Mouse (Mus musculus) heart, embryonic 15.5 days (tissue): Measurements from ENCODE around the gene Zfp120. TPM values are rescaled to one million over a fixed set of nuclear protein-coding genes. Genes with fewer than 3 reads are reported as not detected.
"Not testable (repeated sequence)": the region's sequence is repeated elsewhere in the genome, so short reads cannot be mapped to it uniquely, and the experiment has no call there.

Experiments used
- ATAC-seq: fragments of 200-750 bp; cut with Nextera tagmentation; replicated peaks from 2 replicates; pipeline ENCODE4 v1.8.0; 2017; ENCODE audit warnings: low read depth, moderate TSS enrichment; ENCODE audit not compliant: insufficient number of reproducible peaks, insufficient read depth, low FRiP score
- H3K27ac ChIP-seq: fragments of 300-500 bp; sonication (generic); 2 replicates; pipeline ENCODE4 v1.5.1; 2015; ENCODE audit warnings: mild to moderate bottlenecking, inconsistent platforms
- H3K27me3 ChIP-seq: fragments of 300-500 bp; sonication (generic); 2 replicates; pipeline ENCODE4 v1.6.1; 2015; ENCODE audit warnings: inconsistent platforms
- H3K36me3 ChIP-seq: fragments of 300-500 bp; sonication (generic); 2 replicates; pipeline ENCODE4 v1.6.1; 2015; ENCODE audit warnings: mild to moderate bottlenecking, inconsistent platforms
- H3K4me1 ChIP-seq: fragments of 300-500 bp; sonication (generic); replicated peaks from 2 replicates; pipeline ENCODE4 v1.6.1; 2015; ENCODE audit warnings: inconsistent platforms
- H3K4me2 ChIP-seq: fragments of 300-500 bp; sonication (generic); 2 replicates; pipeline ENCODE4 v1.6.1; 2015; ENCODE audit warnings: inconsistent platforms, mild to moderate bottlenecking, moderate library complexity
- H3K4me3 ChIP-seq: fragments of 300-500 bp; sonication (generic); 2 replicates; pipeline ENCODE4 v1.5.1; 2015; ENCODE audit warnings: mild to moderate bottlenecking, inconsistent platforms
- H3K9ac ChIP-seq: fragments of 300-500 bp; sonication (generic); 2 replicates; pipeline ENCODE4 v1.6.1; 2015; ENCODE audit warnings: mild to moderate bottlenecking, inconsistent platforms
- H3K9me3 ChIP-seq: fragments of 300-500 bp; sonication (generic); replicated peaks from 2 replicates; pipeline ENCODE4 v1.6.1; 2016; ENCODE audit warnings: inconsistent platforms
- WGBS: fragments of 180-500 bp; shearing (Covaris S2); methylation state at CpG from one replicate; pipeline ENCODE4 v1.1.7; 2015; ENCODE audit warnings: mixed read lengths; 5-methylcytosine and 5-hydroxymethylcytosine counted together
- polyA plus RNA-seq: library from polyadenylated mRNA; unstranded; fragments of >200 nt; fragmentation: Nextera tagmentation; extraction: Ambion mirVana; gene quantifications from 2 replicates; pipeline ENCODE4 v1.2.1, GENCODE M21; 2015

Gene Zfp120
- polyA plus RNA-seq: 5.2 and 5.5 TPM in 2 replicates

- WGBS: 0% methylated on average over 13 of the region's 13 CpGs
- no peaks in the 10 kb centered on the region for H3K9me3 ChIP-seq
- peak within 1 kb of the TSS; percentile 91 for H3K4me3 ChIP-seq
- H3K4me2 ChIP-seq: peak within 1 kb of the TSS; percentile 65
- no peaks in the 10 kb centered on the region; the same call in 1 of the 2 replicates for H3K36me3 ChIP-seq
- peaks cover 7% of the 10 kb centered on the region; the same call in 1 of the 2 replicates for H3K4me1 ChIP-seq
- H3K27ac ChIP-seq: peak within 1 kb of the TSS; percentile 79
- H3K9ac ChIP-seq: peak within 1 kb of the TSS; percentile 84
- peak; percentile 100 for ATAC-seq
- H3K27me3 ChIP-seq: no peaks in the 10 kb centered on the region
Observed at GRCm38 (mm10) chr2:150136435-150136897, at the start of gene Zfp120. Zfp120 (minus strand) TSS chr2:150136708.

- not testable (repeated sequence) for H3K4me1 ChIP-seq, ATAC-seq, H3K4me2 ChIP-seq, H3K9me3 ChIP-seq, H3K4me3 ChIP-seq, H3K36me3 ChIP-seq, H3K27me3 ChIP-seq, H3K27ac ChIP-seq, H3K9ac ChIP-seq
- 69% methylated on average over 7 of the region's 7 CpGs for WGBS
Observed at GRCm38 (mm10) chr2:150181570-150181999, 45.1 kb upstream of the Zfp120 start, which contains the start of gene Gm14139. Gm14139 (plus strand) TSS chr2:150181755.

- not testable (repeated sequence) for H3K9me3 ChIP-seq, H3K4me3 ChIP-seq, H3K9ac ChIP-seq, H3K27me3 ChIP-seq, H3K27ac ChIP-seq, ATAC-seq, H3K4me1 ChIP-seq, H3K36me3 ChIP-seq, H3K4me2 ChIP-seq
Observed at GRCm38 (mm10) chr2:150181046-150181445, 44.5 kb upstream of the Zfp120 start.

- not testable (repeated sequence) for H3K27ac ChIP-seq, H3K4me2 ChIP-seq, ATAC-seq, H3K4me3 ChIP-seq, H3K9ac ChIP-seq, H3K4me1 ChIP-seq, H3K27me3 ChIP-seq, H3K36me3 ChIP-seq, H3K9me3 ChIP-seq
- 67% methylated on average over 4 of the region's 4 CpGs for WGBS
Observed at GRCm38 (mm10) chr2:150179579-150179978, 43.1 kb upstream of the Zfp120 start, which contains the start of gene Gm10770. Gm10770 (minus strand) TSS chr2:150179679.

GRCm38 (mm10) chr2:150173833-150174232 lies 37.3 kb upstream of the Zfp120 start:
- no peaks in the 10 kb centered on the region for H3K27me3 ChIP-seq
- no peak for ATAC-seq
- no peak overlapping the region for H3K4me3 ChIP-seq
- no peaks in the 10 kb centered on the region for H3K4me1 ChIP-seq
- no peak overlapping the region for H3K27ac ChIP-seq
- H3K36me3 ChIP-seq: no peaks in the 10 kb centered on the region
- H3K4me2 ChIP-seq: no peak overlapping the region
- H3K9me3 ChIP-seq: peaks cover 4% of the 10 kb centered on the region; the same call in 1 of the 2 replicates
- H3K9ac ChIP-seq: no peak overlapping the region

- Histone ChIP-seq H3K9ac (no peak overlapping the region), H3K27ac (no peak overlapping the region), H3K4me3 (no peak overlapping the region), H3K36me3 (no peaks in the 10 kb centered on the region), H3K4me2 (no peak overlapping the region), H3K27me3 (no peaks in the 10 kb centered on the region), H3K9me3 (no peaks in the 10 kb centered on the region), H3K4me1 (no peaks in the 10 kb centered on the region)
- ATAC-seq: no peak
Observed at GRCm38 (mm10) chr2:150166703-150167102, 30.2 kb upstream of the Zfp120 start.

GRCm38 (mm10) chr2:150132773-150133172 lies 3.7 kb downstream of the Zfp120 start:
- 74% methylated on average over 2 of the region's 2 CpGs for WGBS
- no peak overlapping the region for H3K9ac ChIP-seq
- ATAC-seq: no peak
- H3K36me3 ChIP-seq: peaks cover 6% of the 10 kb centered on the region
- H3K4me1 ChIP-seq: peaks cover 7% of the 10 kb centered on the region; the same call in 1 of the 2 replicates
- no peak overlapping the region for H3K4me2 ChIP-seq
- no peak overlapping the region for H3K27ac ChIP-seq
- no peaks in the 10 kb centered on the region for H3K27me3 ChIP-seq
- peaks cover 4% of the 10 kb centered on the region for H3K9me3 ChIP-seq
- no peak overlapping the region for H3K4me3 ChIP-seq

- 77% methylated on average over 1 of the region's 1 CpGs for WGBS
- H3K9me3 ChIP-seq, H3K4me1 ChIP-seq, H3K9ac ChIP-seq, H3K27ac ChIP-seq, H3K27me3 ChIP-seq, H3K36me3 ChIP-seq, ATAC-seq, H3K4me3 ChIP-seq, H3K4me2 ChIP-seq: not testable (repeated sequence)
Observed at GRCm38 (mm10) chr2:150132002-150132401, 4.5 kb downstream of the Zfp120 start.

- Histone ChIP-seq H3K4me3 (no peak overlapping the region), H3K4me1 (no peaks in the 10 kb centered on the region), H3K9me3 (peaks cover 8% of the 10 kb centered on the region), H3K27me3 (no peaks in the 10 kb centered on the region), H3K9ac (no peak overlapping the region), H3K27ac (no peak overlapping the region), H3K36me3 (peaks cover 24% of the 10 kb centered on the region), H3K4me2 (no peak overlapping the region)
- ATAC-seq: no peak
- WGBS: 71% methylated on average over 10 of the region's 10 CpGs
Observed at GRCm38 (mm10) chr2:150111247-150111912, 25.1 kb downstream of the Zfp120 start.

GRCm38 (mm10) chr2:150099618-150100017 lies 36.9 kb downstream of the Zfp120 start:
- not testable (repeated sequence) for H3K27me3 ChIP-seq, H3K9me3 ChIP-seq, H3K4me1 ChIP-seq, H3K9ac ChIP-seq, H3K36me3 ChIP-seq, H3K27ac ChIP-seq, ATAC-seq, H3K4me2 ChIP-seq, H3K4me3 ChIP-seq
- 20% methylated on average over 2 of the region's 2 CpGs for WGBS
